Mouse (Mus musculus) thymus, adult 18-20 months (tissue): Measurements from ENCODE around the gene Armcx6.
"Not testable (repeated sequence)": the region's sequence is repeated elsewhere in the genome, so short reads cannot be mapped to it uniquely, and the experiment has no call there.

Experiments used
- DNase-seq, 2 experiments: peaks; one replicate each; pipeline ENCODE4 v3.0.0; 2022; ENCODE audit warnings: mixed read lengths in 2 of 2

Armcx6 gene

DNA sequence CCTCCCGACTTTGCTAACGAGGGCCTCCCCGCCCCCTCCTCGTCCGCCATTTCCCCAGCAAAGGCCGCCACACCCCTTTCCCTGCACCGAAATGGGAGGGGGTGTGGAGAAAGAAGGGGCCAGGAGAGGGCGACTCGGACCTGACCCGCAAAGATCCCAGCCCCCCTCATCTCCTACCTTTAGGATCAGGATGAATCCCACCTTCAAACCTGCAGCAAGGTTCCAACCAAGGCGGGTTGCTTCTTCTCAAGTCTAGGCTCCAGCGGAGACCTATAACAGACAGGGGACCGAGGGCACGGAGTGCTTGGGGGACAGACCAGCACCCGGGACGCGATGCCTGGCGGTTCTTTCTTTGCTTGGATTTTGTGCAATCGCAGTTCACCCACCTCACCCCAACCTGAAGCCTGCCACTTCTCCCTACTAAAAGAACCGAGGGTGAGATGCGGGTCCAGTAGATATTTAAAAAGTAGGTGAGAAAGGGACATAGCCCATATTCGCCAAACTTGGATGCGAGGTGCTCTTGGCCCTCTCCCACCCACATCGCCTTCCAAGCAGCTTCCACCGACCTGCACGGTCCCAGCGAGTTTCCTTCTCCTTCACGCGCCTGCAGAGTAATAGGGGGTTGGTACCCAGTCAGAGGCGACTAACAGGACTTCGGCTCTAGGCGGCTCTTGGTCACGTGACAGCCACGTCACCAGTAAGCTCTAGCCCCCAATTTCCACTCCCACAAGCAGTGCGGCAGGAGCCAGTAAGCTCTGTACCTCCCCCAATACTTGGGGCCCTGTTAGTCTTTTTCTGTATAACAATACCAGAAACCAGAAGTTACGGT lies at the start of gene Armcx6:
Gene Armcx6, minus strand, starts transcription at position 654 of the 829 bp plus-strand sequence.
- peak; percentile 64 to 65 for DNase-seq

- no peak for DNase-seq
These were observed 36.5 kb upstream of the Armcx6 start for GRCm38 (mm10) chrX:134787728-134788127.

GRCm38 (mm10) chrX:134763428-134764198 lies 12.4 kb upstream of the Armcx6 start:
- DNase-seq = not testable (repeated sequence)

GRCm38 (mm10) chrX:134757293-134757995 lies 6.2 kb upstream of the Armcx6 start:
- DNase-seq = no peak

GRCm38 (mm10) chrX:134756434-134757292 lies 5.4 kb upstream of the Armcx6 start, which contains the start of gene Armcx3:
Gene Armcx3, plus strand, starts transcription at chrX:134756595.
- DNase-seq = peak in 1 of 2 experiments; percentile 46

- no peak for DNase-seq
These were observed 1.4 kb upstream of the Armcx6 start for GRCm38 (mm10) chrX:134752584-134752983.

- DNase-seq = no peak
These were observed 693 bp upstream of the Armcx6 start for GRCm38 (mm10) chrX:134751910-134752309.

DNA sequence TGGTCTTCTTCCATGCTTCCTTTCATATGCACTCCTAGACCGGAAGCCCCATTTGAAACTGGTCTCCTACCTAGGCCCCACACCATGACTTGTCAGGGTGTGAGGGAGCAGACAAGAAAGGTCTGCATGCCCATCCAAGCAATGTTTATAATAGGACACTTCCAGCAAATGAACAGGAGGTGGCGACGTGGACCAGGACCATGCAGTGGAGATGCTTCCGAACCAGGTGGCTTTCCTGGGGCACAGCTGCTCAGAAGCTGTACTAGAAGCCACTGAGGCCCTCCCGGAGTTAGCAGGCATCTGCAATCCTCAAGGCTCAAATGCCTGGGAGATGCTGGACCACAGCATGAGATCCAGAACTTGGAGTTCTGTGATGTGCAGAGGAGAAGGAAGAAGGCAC lies 4.8 kb downstream of the Armcx6 start:
- peak in 1 of 2 experiments; percentile 30 for DNase-seq

GRCm38 (mm10) chrX:134741862-134742261 lies 9.4 kb downstream of the Armcx6 start:
- DNase-seq = no peak

DNA sequence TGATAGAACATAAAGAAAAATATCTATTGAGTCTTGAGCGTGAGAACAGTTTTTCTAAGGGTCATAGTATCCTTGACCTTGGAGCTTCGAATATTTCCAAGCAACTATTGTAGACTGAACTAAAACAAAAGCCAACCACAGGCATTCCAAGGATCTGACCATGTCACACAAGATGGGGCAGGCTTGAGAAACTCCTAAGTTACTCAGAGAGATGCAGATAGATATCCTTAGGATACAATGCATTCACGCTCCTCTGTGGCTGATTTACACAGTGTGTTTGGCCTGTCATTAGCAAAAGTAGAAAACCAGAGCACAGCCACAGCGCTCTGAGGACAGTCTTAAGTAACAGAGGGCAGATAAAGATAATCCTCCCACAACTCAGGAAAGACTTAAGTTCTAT lies 12.1 kb downstream of the Armcx6 start:
- DNase-seq = no peak

- DNase-seq = no peak
These were observed 13.4 kb downstream of the Armcx6 start for GRCm38 (mm10) chrX:134737796-134738195.

GRCm38 (mm10) chrX:134729778-134730177 lies 21.4 kb downstream of the Armcx6 start:
- DNase-seq = no peak

- not testable (repeated sequence) for DNase-seq
These were observed 27.5 kb downstream of the Armcx6 start for GRCm38 (mm10) chrX:134723762-134724161.

DNA sequence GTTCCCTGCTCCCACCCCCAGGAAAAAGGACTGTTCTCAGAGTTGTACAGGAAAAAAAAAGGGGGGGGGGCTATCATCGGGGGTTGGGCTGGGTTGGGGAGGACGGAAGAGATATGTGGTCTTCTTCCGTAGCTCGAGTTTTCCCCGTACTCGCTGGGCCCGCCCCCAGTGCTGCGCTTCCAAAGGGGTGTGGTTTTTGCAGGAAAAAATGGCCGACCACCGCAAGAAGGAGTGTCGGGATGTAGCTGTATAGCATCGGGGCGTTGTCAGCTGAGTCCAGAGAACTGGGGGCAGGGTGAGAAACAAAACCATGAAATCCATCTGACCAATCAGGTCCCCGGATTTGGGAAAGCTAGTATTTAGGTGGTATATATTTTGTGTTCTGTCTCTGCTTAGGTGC lies 32.7 kb downstream of the Armcx6 start:
- DNase-seq = peak in 1 of 2 experiments; percentile 38

- peak; percentile 22 to 37 for DNase-seq
These were observed 33.4 kb downstream of the Armcx6 start, which contains the start of gene Armcx1 for GRCm38 (mm10) chrX:134717752-134718308. Gene Armcx1, plus strand, starts transcription at chrX:134717963.

DNA sequence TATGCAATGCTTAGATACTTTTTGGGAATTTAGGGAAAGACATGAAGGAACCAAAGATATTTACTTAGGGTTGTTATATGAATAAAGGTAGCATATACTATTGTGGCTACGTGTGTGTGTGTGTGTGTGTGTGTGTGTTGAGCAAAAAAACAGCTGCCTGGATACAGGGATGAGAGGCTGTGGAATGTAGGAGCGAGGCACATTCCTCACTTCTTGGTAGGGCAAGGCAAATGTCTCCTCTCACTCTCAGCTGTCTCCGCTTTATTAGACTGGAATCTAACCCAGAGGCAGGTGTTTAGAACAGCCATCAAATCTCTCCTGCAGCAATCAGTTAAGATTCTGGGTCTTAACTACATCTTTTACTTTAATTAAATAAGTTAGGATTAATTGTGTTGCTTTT lies 34.4 kb downstream of the Armcx6 start:
- no peak for DNase-seq
